Mouse (Mus musculus) cortical plate, adult 2 months (tissue): ENCODE data around the gene Sept8. TPM values are rescaled to one million over a fixed set of nuclear protein-coding genes. Genes with fewer than 3 reads are reported as not detected.
"Not testable (repeated sequence)": the region's sequence is repeated elsewhere in the genome, so short reads cannot be mapped to it uniquely, and the experiment has no call there.

Experiments used
- H3K27ac ChIP-seq: fragments of 200-500 bp; 2 replicates; pipeline ENCODE4 v1.5.1; 2012; ENCODE audit warnings: low read length, control low read depth, inconsistent platforms; ENCODE audit not compliant: insufficient read depth
- H3K4me1 ChIP-seq: fragments of 200-500 bp; 2 replicates; pipeline ENCODE4 v1.6.1; 2011; ENCODE audit warnings: low read length; ENCODE audit not compliant: control insufficient read depth, insufficient read depth
- H3K4me3 ChIP-seq: fragments of 200-500 bp; 2 replicates; pipeline ENCODE4 v1.5.1; 2011; ENCODE audit warnings: mild to moderate bottlenecking, low read length, control low read depth; ENCODE audit not compliant: insufficient read depth
- CTCF ChIP-seq: fragments of 200-500 bp; IDR thresholded peaks from 2 replicates; pipeline ENCODE4 v1.5.1; 2011; ENCODE audit warnings: mild to moderate bottlenecking, control low read depth, low read length; ENCODE audit not compliant: insufficient read depth; ENCODE audit errors: extremely low read depth
- POLR2A ChIP-seq: fragments of 200-500 bp; IDR thresholded peaks from 2 replicates; pipeline ENCODE4 v1.6.1; 2011; ENCODE audit warnings: mild to moderate bottlenecking, low read length, control low read depth; ENCODE audit not compliant: insufficient read depth; ENCODE audit errors: extremely low read depth
- polyA plus RNA-seq: library from polyadenylated mRNA; depleted of rRNA; stranded (reverse); fragments of >200 nt; gene quantifications from 2 replicates; pipeline ENCODE4 v1.2.3, GENCODE M21; 2012

Gene Sept8
- polyA plus RNA-seq, 1 experiment = 379 TPM

- Histone ChIP-seq H3K4me1 (peaks cover 7% of the 10 kb centered on the region), H3K27ac (no peak overlapping the region), H3K4me3 (no peak overlapping the region)
- TF ChIP-seq CTCF (no peak), POLR2A (no peak)
These were observed 20.0 kb downstream of the Sept8 start for GRCm38 (mm10) chr11:53539002-53539491.

DNA sequence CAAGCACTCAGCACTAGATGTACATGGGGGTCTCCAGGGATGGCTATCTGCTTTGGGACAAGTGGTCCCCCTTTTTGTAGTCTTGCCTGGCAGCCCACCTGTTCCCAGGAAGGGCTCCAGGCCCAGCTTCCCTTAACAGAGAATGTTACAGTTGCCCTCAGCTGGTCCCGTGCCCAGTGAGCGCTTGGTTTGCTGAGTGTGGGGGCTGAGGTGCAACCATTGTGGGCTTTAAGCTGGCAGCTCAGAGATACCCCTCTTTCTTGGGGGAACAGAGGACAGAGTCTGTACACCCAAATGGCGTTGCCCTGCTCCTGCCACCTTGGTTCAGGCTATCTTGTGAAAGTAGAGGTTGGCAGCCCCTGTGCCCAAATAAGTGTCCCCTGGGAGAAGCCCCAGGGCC lies 21.3 kb downstream of the Sept8 start:
- Histone ChIP-seq H3K4me1 (peaks cover 7% of the 10 kb centered on the region), H3K27ac (no peak overlapping the region), H3K4me3 (no peak overlapping the region)
- TF ChIP-seq POLR2A (no peak), CTCF (no peak)

GRCm38 (mm10) chr11:53541222-53541621 lies 22.2 kb downstream of the Sept8 start:
- Histone ChIP-seq H3K4me1 (peaks cover 7% of the 10 kb centered on the region), H3K4me3 (no peak overlapping the region), H3K27ac (no peak overlapping the region)
- TF ChIP-seq CTCF (0 out of 2 replicates have a peak, but pooled peaks have one; percentile 0), POLR2A (no peak)

DNA sequence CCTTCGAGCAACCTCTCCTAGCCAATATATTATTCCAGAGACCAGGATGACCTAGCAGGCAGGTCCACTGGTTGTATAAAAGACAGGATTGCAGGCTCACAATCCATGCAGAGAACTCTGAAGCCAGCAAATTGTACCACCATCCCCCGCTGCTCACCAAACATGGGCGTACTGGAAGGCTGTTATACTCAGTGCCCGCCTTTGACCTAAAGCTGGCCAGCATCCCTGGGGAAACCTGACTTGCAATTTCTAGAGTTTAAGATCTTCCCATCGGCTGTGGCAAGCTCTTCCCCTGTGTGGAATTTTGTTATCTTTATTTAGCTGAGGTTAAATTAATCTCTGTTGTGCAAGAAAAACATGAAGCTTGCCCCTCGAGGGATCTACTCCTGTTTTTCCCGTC lies 24.0 kb downstream of the Sept8 start:
- Histone ChIP-seq H3K27ac (no peak overlapping the region), H3K4me1 (peaks cover 7% of the 10 kb centered on the region), H3K4me3 (no peak overlapping the region)
- TF ChIP-seq POLR2A (no peak), CTCF (no peak)

GRCm38 (mm10) chr11:53546271-53546670 lies 27.2 kb downstream of the Sept8 start:
- TF ChIP-seq POLR2A (no peak), CTCF (no peak)
- no peak overlapping the region for H3K4me3 ChIP-seq
- H3K27ac ChIP-seq = no peak overlapping the region
- no peaks in the 10 kb centered on the region for H3K4me1 ChIP-seq

GRCm38 (mm10) chr11:53547566-53547965 lies 28.5 kb downstream of the Sept8 start:
- no peak overlapping the region for H3K27ac ChIP-seq
- TF ChIP-seq CTCF (no peak), POLR2A (no peak)
- no peaks in the 10 kb centered on the region for H3K4me1 ChIP-seq

GRCm38 (mm10) chr11:53548036-53548605 lies 29.1 kb downstream of the Sept8 start:
- no peak overlapping the region for H3K4me3 ChIP-seq
- H3K4me1 ChIP-seq = no peaks in the 10 kb centered on the region
- no peak overlapping the region for H3K27ac ChIP-seq
- TF ChIP-seq CTCF (no peak), POLR2A (no peak)

More at GRCm38 (mm10) chr11:53547566-53547965, 28.5 kb downstream of the Sept8 start:
- H3K4me3 ChIP-seq = no peak overlapping the region

DNA sequence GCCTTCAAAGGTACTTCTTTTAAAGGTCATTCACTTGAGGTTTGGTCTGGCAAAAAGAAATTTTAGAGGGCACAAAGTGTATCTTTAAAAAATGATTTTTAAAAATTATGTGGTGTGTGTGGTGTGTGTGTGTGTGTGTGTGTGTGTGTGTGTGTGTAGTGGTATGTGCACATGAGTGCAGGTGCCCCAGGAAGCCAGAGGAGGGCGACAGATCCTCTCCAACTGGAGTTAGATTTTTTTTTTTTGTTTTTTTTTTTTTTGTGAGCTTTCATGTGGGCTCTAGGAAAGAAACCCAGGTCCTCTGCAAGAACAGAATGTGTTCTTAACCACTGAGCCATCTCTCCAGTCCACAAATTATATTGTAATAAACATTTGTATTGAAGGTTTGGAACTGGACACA lies 31.7 kb downstream of the Sept8 start:
- TF ChIP-seq POLR2A (no peak), CTCF (no peak)
- H3K27ac ChIP-seq = no peak overlapping the region
- H3K4me3 ChIP-seq = no peak overlapping the region
- H3K4me1 ChIP-seq = no peaks in the 10 kb centered on the region

DNA sequence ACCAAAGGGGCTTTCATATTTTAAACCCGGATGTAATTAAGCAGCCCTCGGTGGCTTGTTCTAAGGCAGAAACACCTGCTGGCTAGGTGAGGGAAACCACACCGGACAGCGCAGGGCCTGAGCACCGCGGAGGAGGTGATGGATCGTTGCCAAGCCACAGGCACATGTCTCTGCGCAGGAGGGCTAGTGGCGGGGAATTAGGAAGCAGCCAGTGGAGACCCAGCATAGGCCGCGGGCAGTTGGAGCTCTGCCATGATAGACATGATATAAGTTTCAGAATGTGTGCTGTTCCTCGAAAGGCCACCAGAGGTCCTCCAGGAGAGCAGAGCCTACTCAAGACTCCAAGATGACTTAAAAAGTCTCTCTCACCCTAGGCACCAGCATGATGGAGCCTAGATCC lies 32.7 kb downstream of the Sept8 start:
- TF ChIP-seq CTCF = peak; percentile 51
- no peak for TF ChIP-seq POLR2A
- no peak overlapping the region for H3K4me3 ChIP-seq
- no peak overlapping the region for H3K27ac ChIP-seq
- no peaks in the 10 kb centered on the region for H3K4me1 ChIP-seq

DNA sequence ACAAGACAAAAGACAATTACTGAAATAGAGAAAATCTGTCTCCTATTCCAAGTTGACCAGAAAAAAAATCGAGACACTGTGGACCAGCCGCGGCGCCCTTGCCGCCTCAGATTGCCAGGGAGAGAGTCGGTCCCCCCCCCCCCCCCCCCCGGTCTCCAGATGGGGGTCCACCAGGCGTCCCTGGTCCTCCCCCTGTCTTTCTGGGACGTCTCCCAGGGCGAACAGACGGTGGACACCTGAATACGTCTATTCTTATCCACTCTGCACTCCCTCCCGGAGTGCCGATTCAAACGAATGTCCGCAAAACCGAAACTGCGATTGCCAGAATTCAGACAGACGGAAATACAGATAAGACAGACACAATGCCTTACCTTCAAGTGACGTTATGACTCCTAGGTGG lies 37.5 kb downstream of the Sept8 start:
- H3K4me3 ChIP-seq, H3K4me1 ChIP-seq, H3K27ac ChIP-seq: not testable (repeated sequence)

DNA sequence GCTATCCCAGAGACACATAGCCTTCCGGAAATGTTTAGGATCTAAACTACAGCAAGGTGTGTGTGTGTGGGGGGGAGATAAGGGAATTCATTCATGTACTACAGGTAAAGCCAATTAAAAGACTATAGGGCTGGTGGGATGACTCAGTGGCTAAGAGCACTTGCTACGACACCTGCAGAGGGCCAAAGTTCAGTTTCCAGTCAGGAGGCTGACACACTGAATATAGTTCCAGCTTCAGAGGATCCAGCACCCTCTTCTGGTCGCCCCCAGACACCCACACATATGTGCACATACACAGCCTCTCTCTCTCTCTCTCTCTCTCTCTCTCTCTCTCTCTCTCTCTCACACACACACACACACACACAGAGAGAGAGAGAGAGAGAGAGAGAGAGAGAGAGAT lies 38.9 kb downstream of the Sept8 start:
- H3K4me3 ChIP-seq, H3K27ac ChIP-seq, H3K4me1 ChIP-seq: not testable (repeated sequence)

DNA sequence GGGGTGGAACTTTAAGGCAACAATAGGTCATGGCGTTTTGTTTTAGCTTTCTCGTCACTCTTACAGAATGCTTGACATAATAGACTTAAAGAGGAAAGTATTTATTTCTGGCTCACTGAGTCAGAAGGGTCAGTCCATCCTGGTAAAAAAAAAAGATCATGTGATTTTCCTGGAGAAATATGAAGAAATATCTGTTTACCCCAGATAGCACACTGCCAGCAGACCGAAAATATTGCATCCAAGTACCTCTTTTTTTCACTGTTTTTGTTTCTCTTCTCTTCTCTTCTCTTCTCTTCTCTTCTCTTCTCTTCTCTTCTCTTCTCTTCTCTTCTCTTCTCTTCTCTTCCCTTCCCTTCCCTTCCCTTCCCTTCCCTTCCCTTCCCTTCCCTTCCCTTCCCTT lies 40.9 kb downstream of the Sept8 start:
- not testable (repeated sequence) for H3K4me3 ChIP-seq, H3K27ac ChIP-seq

More for the DNA sequence above, 40.9 kb downstream of the Sept8 start:
- not testable (repeated sequence) for H3K4me1 ChIP-seq
